Mouse (Mus musculus) left cerebral cortex, adult 2 months (tissue): Measurements from ENCODE around the gene Pgf. TPM values are rescaled to one million over a fixed set of nuclear protein-coding genes. Genes with fewer than 3 reads are reported as not detected.

ENCODE experiments used
- DNase-seq, 2 experiments: peaks; one replicate each; pipeline ENCODE4 v3.0.0; 2021 to 2022; ENCODE audit warnings: low spot score in 2 of 2, mixed read lengths in 1 of 2; ENCODE audit errors: extremely low spot score in 1 of 2
- H3K27ac ChIP-seq: fragments of 200-600 bp; 2 replicates; pipeline ENCODE4 v1.8.1; 2022
- H3K4me3 ChIP-seq: fragments of 200-600 bp; 2 replicates; pipeline ENCODE4 v1.8.1; 2022
- CTCF ChIP-seq: fragments of 200-600 bp; IDR thresholded peaks from 2 replicates; pipeline ENCODE4 v1.8.1; 2022; ENCODE audit warnings: antibody characterized with exemption, mild to moderate bottlenecking, moderate library complexity
- intact Hi-C: fragments of 180-260 bp; cut with DNase I; formaldehyde crosslinking; loops from one replicate; pipeline ENCODE4 v1.15.1; 2025
- total RNA-seq, 2 experiments: library from RNA; stranded (reverse); gene quantifications; 2 replicates each; pipeline ENCODE4 v1.2.3; 2021

The Pgf gene
- total RNA-seq, 2 experiments from 2014 or later, result 2.6 TPM

GRCm38 (mm10) chr12:85200929-85201829 lies 23.6 kb upstream of the Pgf start:
- TF ChIP-seq CTCF, result no peak
- Histone ChIP-seq H3K27ac (no peak overlapping the region), H3K4me3 (no peak overlapping the region)
- intact Hi-C loops, result no loop called here
- no peak for DNase-seq

DNA sequence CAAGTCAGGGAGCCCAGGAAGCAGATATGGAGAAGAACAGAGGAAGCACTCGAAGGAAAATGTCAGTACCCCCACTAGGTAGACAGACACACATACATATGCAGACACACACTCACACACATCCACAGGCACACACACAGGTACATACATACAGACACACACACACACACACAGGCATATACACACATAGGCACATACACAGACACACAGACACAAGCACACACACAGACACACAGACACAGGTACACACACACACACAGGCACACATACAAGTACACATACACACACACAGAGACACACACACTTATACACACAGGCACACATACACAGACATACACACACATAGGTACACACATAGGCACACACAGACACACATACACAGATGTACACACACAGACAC lies 22.4 kb upstream of the Pgf start:
- no peak for DNase-seq
- TF ChIP-seq CTCF, result no peak
- Histone ChIP-seq H3K4me3 (no peak overlapping the region), H3K27ac (no peak overlapping the region)
- intact Hi-C loops, result no loop called here

DNA sequence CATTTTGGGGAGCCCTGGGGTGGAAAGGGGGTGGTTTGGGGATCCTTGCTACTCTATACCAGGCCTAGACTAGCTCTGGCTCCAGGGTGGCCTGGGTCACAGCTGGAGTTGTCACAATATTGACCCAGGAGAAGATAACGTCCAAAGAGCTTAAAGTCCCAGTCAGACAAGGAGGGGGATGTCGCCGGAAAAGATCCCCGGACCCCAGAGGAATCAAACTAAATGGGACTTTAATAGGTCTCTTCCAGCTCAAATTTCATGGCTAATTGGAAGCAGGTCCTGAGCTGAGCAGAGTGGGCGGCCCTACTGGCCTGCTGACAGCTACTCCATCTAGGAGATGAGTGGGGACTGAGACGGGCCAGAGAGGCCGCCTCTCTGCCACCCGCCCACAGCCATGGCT lies 20.3 kb upstream of the Pgf start:
- no peak for TF ChIP-seq CTCF
- Histone ChIP-seq H3K4me3 (no peak overlapping the region), H3K27ac (no peak overlapping the region)
- no peak for DNase-seq
- intact Hi-C loops, result no loop called here

GRCm38 (mm10) chr12:85197371-85197770 lies 19.8 kb upstream of the Pgf start:
- intact Hi-C loops, result no loop called here

DNA sequence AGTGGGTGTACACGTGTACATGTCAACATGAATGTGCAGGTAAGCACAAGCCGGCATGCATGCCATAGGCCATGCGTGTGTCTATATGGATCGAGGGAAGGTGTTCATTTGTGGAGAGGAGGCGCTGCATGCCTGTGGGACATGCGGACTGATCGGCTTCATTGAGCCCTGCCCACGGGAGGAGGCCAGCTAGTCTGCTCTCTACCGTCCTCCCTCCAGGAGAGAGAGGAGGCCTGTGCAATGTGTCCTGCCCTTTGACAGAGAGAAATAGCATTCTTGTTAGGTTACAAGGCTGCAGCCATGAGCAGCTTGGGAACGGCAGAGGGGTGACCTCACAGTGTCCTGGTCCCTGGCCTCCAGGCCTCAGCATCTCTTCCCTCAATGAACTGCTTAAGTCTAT lies 18.6 kb upstream of the Pgf start:
- no peak for TF ChIP-seq CTCF
- Histone ChIP-seq H3K4me3 (no peak overlapping the region), H3K27ac (no peak overlapping the region)
- no peak for DNase-seq
- intact Hi-C loops, result no loop called here

More at GRCm38 (mm10) chr12:85197371-85197770, 19.8 kb upstream of the Pgf start:
- H3K4me3 ChIP-seq, result no peak overlapping the region
- H3K27ac ChIP-seq, result no peak overlapping the region
- DNase-seq, result no peak
- TF ChIP-seq CTCF, result no peak

GRCm38 (mm10) chr12:85195086-85195485 lies 17.5 kb upstream of the Pgf start:
- intact Hi-C loops, result no loop called here
- H3K27ac ChIP-seq, result no peak overlapping the region
- no peak overlapping the region for H3K4me3 ChIP-seq
- no peak for DNase-seq
- no peak for TF ChIP-seq CTCF

DNA sequence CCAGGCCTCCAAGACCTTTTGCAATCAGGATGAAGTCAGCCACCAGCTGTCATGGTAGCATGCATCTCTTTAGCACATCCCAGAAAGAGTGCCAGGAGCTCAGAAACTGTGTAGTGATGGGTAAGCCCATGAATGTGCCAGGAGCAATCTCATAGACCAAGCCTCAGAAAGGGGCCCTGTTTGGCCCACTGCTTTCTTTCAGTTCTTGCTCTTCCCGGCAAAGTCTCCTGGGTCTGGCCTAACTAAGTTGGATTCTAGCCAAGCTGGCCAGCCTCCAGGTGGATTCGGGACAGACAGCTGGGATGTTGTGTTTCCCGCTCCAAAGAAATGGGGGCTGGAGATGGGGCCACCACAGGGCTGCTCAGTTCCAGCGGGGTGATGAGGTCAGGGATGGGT lies 17.0 kb upstream of the Pgf start:
- no peak for DNase-seq
- no peak for TF ChIP-seq CTCF
- Histone ChIP-seq H3K27ac (no peak overlapping the region), H3K4me3 (no peak overlapping the region)
- intact Hi-C loops, result no loop called here

DNA sequence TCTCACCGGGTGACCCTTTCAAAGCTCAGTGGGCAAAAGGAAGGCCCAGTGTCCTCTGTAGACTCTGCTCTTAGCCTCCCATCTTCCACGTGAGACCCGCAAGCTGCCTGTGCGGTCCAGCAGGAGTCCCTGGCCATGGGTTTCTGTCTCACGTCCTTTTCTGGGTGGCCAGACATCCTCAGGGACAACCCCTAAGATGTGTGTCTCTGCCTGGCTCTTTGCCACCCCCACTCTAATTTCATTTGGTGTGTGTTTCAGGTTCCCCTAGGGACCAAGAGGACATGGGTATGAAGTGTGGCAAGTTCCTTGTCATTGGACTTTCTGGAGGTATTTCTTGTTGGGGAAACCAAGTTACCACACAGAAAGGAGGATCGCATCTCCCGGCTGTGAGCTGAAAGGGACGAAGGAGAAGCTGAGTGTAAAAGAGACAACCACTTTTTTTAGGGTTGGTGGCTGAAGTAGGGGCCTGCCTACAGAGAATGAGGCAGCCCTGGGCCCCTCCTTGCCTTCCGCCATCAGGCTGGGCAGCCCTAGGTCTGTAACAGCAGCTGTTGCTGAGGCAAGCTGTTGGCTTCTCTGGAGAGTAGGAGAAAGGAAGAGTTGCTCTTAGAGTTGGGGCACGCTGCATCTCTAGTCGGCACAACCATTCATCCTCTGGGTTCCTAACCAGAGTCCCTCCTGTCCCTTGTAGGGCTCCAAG lies 16.5 kb upstream of the Pgf start:
- no peak overlapping the region for H3K27ac ChIP-seq
- no peak overlapping the region for H3K4me3 ChIP-seq
- DNase-seq, result no peak
- intact Hi-C loops, result no loop called here
- TF ChIP-seq CTCF, result no peak

- intact Hi-C loops, result no loop called here
- DNase-seq, result no peak
- TF ChIP-seq CTCF, result no peak
- H3K27ac ChIP-seq, result no peak overlapping the region
- H3K4me3 ChIP-seq, result no peak overlapping the region
Measured at GRCm38 (mm10) chr12:85193146-85193545, 15.6 kb upstream of the Pgf start.

GRCm38 (mm10) chr12:85192461-85193108 lies 15.0 kb upstream of the Pgf start:
- intact Hi-C loops, result no loop called here
- Histone ChIP-seq H3K4me3 (no peak overlapping the region), H3K27ac (no peak overlapping the region)
- no peak for DNase-seq
- no peak for TF ChIP-seq CTCF

GRCm38 (mm10) chr12:85190290-85190689 lies 12.7 kb upstream of the Pgf start:
- intact Hi-C loops, result no loop called here
- TF ChIP-seq CTCF, result no peak
- no peak for DNase-seq
- H3K27ac ChIP-seq, result no peak overlapping the region
- no peak overlapping the region for H3K4me3 ChIP-seq

DNA sequence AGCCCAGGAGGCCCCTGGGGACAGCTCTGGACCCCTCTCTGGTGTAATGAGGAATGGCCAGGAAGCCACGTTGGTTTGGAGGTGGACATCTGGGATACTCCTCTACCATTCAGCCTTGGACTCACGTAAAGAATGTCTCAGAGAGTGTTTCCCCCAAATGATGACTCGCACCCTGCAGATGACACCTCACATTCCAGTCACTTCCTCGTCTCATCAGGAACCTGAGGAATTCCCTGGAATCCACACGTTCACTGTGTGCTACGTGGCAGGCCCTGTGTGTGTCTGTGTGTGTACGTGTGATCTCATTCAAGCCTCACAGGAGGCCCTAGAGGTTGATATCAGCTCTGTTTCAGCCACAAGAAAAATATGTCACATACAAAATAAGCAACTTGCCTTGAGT lies 8.8 kb upstream of the Pgf start:
- Histone ChIP-seq H3K27ac (no peak overlapping the region), H3K4me3 (no peak overlapping the region)
- DNase-seq, result no peak
- no peak for TF ChIP-seq CTCF
- intact Hi-C loops, result no loop called here
